Mouse (Mus musculus) Patski (cell line): ENCODE measurements around the gene Ifitm2. TPM values are rescaled to one million over a fixed set of nuclear protein-coding genes. Genes with fewer than 3 reads are reported as not detected.

ENCODE experiments used
- ATAC-seq: fragments of 100-300 bp; one replicate; pipeline ENCODE4 v1.8.0; 2021
- CTCF ChIA-PET: fragments of 350-600 bp; sonication (Branson Sonifier 250); formaldehyde crosslinking; loops from one replicate; lab custom pipeline; 2022; ENCODE audit warnings: inconsistent platforms; lab: Charles Lee
- POLR2A ChIA-PET: fragments of 350-600 bp; sonication (Branson Sonifier 250); formaldehyde crosslinking; loops from one replicate; lab custom pipeline; 2022; ENCODE audit warnings: antibody characterized with exemption, inconsistent platforms; lab: Charles Lee
- DNase-seq: peaks from one replicate; pipeline ENCODE4 v3.0.0-alpha.2; 2011; ENCODE audit warnings: low read depth, low spot score
- H3K27me3 ChIP-seq: fragments of 371-371 bp; one replicate; pipeline ENCODE4 v1.5.1; 2021
- CTCF ChIP-seq: fragments of 100-300 bp; IDR thresholded peaks from one replicate; pipeline ENCODE4 v1.5.1; 2021
- in situ Hi-C: fragments of 300-500 bp; cut with MboI; formaldehyde crosslinking; loops from 3 replicates; pipeline ENCODE4 v1.11.1; 2018; ENCODE audit warnings: low pct_unique_long_range_greater_than_20kb, mixed read lengths
- polyA plus RNA-seq: library from polyadenylated mRNA; unstranded; gene quantifications from one replicate; pipeline ENCODE4 v1.2.3, GENCODE M21; 2021

Ifitm2 gene
- polyA plus RNA-seq, 1 experiment from 2014 or later, result 257 TPM

DNA sequence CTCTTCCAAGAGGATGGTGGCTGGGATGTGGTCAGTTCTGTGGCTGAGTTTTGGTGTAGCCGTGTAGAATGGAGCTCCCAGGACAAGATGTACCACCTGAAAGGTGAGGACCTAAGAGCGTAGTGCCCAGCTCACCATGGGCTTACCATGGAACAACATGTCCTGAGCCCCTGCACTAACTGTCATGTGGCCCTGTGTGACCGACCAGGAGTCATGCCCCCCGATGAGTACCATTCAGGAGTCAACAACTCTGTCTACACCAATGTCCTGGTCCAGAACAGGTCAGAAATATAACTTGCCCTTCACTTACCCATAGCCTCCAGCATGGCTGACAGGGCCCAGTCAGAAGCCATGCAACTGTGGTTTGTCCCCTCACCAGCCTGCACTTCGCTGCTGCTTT lies 10.5 kb downstream of the Ifitm2 start:
- CTCF ChIA-PET, result no interaction called here
- no peak for TF ChIP-seq CTCF
- in situ Hi-C loops, result no loop called here
- ATAC-seq (no peak), DNase-seq (no peak)
- H3K27me3 ChIP-seq, result no peaks in the 10 kb centered on the region
- POLR2A ChIA-PET, result no interaction called here

DNA sequence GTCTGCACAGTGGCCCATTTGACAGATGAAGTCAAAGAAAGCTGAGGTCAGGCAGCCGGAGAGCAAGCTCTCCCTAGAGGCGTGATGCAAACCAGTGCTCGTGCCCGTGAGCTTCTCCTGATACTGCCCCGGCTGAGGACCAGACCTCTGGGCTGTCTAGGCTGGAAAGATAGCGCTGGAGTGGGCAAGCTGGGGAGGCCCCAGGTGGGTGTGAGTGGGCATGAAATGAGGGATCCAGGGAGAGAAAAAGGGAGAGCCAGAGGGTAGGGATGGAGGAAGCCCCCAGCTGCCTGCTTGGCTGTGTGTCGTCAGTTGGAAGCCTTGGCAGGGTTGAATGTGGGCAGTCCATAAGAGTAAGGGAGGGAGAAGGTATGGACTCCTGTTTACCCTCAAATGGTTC lies 11.6 kb downstream of the Ifitm2 start:
- H3K27me3 ChIP-seq, result no peaks in the 10 kb centered on the region
- DNase-seq (no peak), ATAC-seq (no peak)
- in situ Hi-C loops, result no loop called here
- TF ChIP-seq CTCF, result no peak
- CTCF ChIA-PET, result no interaction called here
- POLR2A ChIA-PET, result no interaction called here

DNA sequence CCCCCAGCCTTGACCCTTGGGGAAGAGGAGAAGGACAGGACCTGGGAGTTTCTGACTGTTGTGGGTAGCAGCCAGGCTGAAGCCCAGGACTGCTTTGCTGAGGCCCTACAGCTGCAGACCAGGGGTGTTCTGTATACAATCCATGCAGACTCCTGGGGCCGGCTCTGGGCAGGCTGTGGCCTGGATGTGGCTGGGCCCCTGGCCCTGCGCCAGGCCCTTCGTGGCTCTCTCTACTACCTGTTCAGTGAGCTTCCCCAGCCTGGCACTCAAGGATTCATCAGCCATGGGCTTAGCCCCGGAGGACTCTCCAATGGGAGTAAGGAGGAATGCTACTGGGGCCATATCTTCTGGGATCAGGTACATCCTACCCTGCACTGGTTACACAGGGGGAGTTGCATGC lies 12.4 kb downstream of the Ifitm2 start:
- no peak for TF ChIP-seq CTCF
- DNase-seq (no peak), ATAC-seq (no peak)
- H3K27me3 ChIP-seq, result no peaks in the 10 kb centered on the region
- in situ Hi-C loops, result no loop called here
- POLR2A ChIA-PET, result interaction anchor here (0.7 kb wide), 1 partner anchor 11 kb away, joined by 3 read pairs; no protein-coding TSS in a partner anchor
- CTCF ChIA-PET, result interaction anchor here (2.9 kb wide), 1 partner anchor 15 kb away, joined by 16 read pairs; no protein-coding TSS in a partner anchor

DNA sequence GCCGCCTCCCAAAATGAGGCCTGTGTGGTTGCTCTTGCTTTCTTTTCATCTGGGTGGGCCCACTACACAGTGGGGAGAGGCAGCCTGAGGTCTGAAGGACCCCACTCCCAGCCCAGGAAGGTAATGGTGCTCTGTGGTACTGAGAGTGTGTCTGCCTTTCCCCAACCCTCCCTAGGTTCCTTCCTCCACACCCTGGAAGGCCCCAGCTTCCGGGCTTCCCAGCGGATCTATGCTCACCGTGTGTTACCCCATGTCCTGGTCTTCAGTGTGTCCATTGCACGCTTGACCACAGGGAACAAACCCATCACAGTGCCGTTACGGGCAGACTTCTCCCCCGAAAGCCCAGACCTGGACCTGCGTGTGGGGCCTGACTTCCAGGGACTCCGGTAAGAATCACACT lies 13.0 kb downstream of the Ifitm2 start:
- no peak for TF ChIP-seq CTCF
- no peaks in the 10 kb centered on the region for H3K27me3 ChIP-seq
- no peak for ATAC-seq
- DNase-seq, result no peak
- ChIA-PET POLR2A (interaction anchor here (0.7 kb wide), 2 partner anchors 12 to 31 kb away, joined by 3 read pairs; no protein-coding TSS in a partner anchor), CTCF (interaction anchor here (0.9 to 2.9 kb wide), 5 partner anchors 9 to 99 kb away, joined by 3 to 16 read pairs (median 3); no protein-coding TSS in a partner anchor)
- in situ Hi-C loops, result no loop called here

DNA sequence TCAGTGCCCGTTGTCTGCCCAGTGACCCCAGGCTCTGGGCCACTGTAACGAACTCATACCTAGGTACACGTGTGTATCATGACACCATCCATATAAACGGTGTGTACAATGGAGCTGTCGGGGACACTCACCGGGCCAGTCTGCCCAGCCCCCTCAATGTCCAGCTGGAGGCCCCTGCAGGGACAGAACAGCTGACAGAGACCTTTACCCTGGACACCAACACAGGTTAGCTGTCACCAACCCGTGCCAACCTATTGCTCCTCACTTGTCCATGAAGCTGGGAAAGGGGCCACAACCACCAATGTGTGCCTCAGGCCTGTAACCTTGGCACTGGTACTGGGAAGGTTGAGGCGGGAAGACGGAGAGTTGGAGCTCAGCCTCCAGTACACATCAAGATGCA lies 13.4 kb downstream of the Ifitm2 start:
- TF ChIP-seq CTCF, result no peak
- POLR2A ChIA-PET, result interaction anchor here (0.7 kb wide), 1 partner anchor 31 kb away, joined by 3 read pairs; no protein-coding TSS in a partner anchor
- CTCF ChIA-PET, result interaction anchor here (0.9 to 2.9 kb wide), 5 partner anchors 9 to 99 kb away, joined by 3 to 16 read pairs (median 3); no protein-coding TSS in a partner anchor
- DNase-seq (no peak), ATAC-seq (no peak)
- in situ Hi-C loops, result no loop called here
- H3K27me3 ChIP-seq, result no peaks in the 10 kb centered on the region

DNA sequence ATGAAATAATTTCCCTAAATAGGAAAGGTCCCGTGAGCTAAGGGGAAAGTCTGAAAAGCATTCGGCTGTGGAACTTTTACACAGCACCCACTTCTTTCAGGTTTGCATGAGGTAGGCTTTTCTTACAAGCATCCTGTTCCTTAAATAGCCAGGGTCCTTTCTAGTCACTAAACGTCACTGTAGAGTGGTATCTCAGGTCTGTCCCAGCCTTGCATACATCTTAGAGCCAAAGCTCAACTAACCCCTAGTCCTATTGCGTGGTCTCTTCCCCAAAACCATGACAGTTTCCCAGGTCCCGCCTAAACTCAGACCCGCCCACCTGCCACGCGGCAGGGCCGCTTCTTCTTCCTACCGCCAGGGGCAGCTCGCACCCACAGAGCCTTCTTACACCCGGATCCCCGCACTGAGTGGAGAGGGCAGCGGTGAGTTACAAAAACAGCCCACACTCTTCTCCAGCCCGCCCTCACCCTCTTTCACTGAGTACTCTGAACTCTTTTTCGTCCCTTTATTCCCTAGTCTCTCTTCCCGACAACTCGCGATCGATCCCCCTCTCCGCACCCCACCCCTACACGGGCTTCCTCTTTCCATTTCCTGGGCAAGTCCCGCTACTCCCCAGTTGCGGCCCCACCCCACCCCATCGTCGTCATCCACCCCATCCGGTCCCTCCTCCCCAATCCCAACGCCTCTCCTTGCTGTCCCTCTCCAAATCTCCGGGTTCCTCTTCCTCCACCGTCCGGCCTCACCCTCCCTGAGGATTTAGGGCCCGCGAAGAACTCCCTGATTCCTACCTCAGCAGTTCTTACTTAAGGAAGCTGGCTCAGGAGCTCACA lies 14.3 kb downstream of the Ifitm2 start, which contains the start of gene Pgghg:
Gene Pgghg (plus strand): TSS at position 170 of the 830 bp plus-strand sequence.
- in situ Hi-C loops, result no loop called here
- POLR2A ChIA-PET, result interaction anchor here (0.6 to 0.9 kb wide), 3 partner anchors 24 to 91 kb away, joined by 3 to 7 read pairs (median 3); no protein-coding TSS in a partner anchor
- no peak for TF ChIP-seq CTCF
- peak; percentile 39 for DNase-seq
- peaks cover 1% of the 10 kb centered on the region for H3K27me3 ChIP-seq
- peak; percentile 83 for ATAC-seq
- CTCF ChIA-PET, result interaction anchor here (0.7 to 2.9 kb wide), 9 partner anchors 11 to 107 kb away, joined by 3 to 16 read pairs (median 3); no protein-coding TSS in a partner anchor

DNA sequence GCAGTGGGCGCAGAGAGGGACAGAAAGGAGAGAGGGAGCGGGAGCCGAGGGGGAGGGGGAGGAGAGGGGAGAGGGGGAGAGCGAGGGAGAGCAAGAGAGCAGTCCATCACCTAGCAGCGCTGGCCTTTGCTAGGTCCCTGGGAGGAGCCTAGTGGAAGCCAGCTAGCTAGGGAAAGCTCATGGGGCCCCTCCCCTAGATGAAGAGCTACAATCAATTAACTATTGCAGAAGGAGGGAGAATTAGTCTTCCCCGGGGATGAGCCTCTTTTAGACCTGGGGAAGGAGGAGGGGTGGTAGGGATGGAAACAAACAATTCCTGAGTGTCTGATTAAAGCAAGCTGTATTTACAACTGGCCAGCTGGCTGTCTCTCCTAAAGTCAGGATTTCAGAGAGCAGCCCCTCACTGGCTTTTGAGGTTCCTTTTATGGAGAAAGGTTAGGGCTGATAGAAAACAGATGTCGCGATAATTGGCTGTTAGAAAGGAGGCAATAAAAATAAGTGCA lies 16.1 kb downstream of the Ifitm2 start:
- ChIA-PET POLR2A (interaction anchor here (0.6 kb wide), 2 partner anchors 10 to 807 kb away, joined by 3 read pairs; no protein-coding TSS in a partner anchor), CTCF (no interaction called here)
- in situ Hi-C loops, result loop anchor here (10.0 kb wide), 1 partner anchor 1255 kb away; the partner anchor contains the start of gene Gm10153
- no peak for ATAC-seq
- H3K27me3 ChIP-seq, result peaks cover 14% of the 10 kb centered on the region
- no peak for DNase-seq
- TF ChIP-seq CTCF, result no peak

DNA sequence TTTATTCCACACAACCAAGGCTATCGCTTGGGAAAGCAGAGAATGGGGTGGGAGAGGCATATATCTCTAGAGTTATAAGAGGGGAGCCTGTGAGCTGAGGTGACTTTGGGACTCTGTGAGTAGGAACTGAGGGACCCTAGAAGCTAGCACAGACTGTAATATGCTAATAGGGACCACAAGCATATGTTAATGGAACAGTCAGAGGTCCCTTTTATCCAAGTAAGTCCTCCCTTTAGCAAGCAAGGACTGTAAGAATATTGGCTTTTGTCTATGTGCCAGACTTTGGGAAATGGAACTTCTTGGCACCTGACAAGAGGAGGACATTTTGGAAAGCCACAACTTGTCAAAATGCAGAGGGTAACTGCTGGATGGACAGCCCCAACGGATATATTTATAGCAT lies 16.9 kb downstream of the Ifitm2 start:
- in situ Hi-C loops, result loop anchor here (10.0 kb wide), 1 partner anchor 1256 kb away; the partner anchor contains the start of gene Gm10153
- ChIA-PET CTCF (no interaction called here), POLR2A (no interaction called here)
- peaks cover 16% of the 10 kb centered on the region for H3K27me3 ChIP-seq
- no peak for DNase-seq
- TF ChIP-seq CTCF, result no peak
- ATAC-seq, result no peak

DNA sequence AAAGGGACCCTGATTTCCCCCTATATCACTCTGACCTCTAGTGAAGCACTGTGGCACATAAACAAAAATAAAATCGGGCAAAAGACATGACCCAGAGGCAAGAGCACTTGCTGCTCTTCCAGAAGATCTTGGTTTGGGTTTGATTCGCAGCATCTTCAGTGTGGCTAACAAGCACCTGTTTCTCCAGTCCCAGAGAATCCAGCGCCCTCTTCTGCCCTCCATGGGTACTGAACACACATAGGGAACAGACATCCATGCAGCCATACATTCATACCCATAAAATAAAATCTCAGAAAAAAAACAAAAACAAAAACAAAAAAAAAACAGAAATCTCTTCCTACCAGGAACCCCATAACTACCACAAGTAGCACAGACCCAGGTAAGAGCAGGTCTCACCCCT lies 17.4 kb downstream of the Ifitm2 start:
- no peak for TF ChIP-seq CTCF
- peaks cover 19% of the 10 kb centered on the region for H3K27me3 ChIP-seq
- in situ Hi-C loops, result loop anchor here (10.0 kb wide), 1 partner anchor 1256 kb away; the partner anchor contains the start of gene Gm10153
- ATAC-seq (no peak), DNase-seq (no peak)
- POLR2A ChIA-PET, result no interaction called here
- CTCF ChIA-PET, result interaction anchor here (1.6 to 3.0 kb wide), 3 partner anchors 16 to 35 kb away, joined by 4 to 10 read pairs (median 5); no protein-coding TSS in a partner anchor

DNA sequence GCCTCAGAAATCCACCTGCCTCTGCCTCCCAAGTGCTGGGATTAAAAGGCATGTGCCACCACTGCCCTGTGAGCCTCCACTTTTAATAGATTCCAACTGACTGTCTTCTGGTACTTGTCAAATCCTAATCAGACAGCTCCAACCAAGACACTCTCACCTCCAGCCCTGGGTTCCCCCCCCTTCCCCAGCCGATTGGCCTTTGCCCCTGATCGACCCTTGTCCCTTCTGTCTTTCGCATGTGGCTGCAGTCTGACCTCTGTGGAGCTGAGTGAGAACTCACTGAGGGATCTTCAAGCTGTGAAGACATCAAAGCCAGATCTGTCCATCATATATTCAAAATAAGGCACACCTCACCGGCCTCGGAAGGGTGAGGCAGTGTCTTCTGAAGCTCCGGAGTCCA lies 28.6 kb downstream of the Ifitm2 start:
- CTCF ChIA-PET, result interaction anchor here (0.9 to 3.0 kb wide), 2 partner anchors 14 to 19 kb away, joined by 3 to 8 read pairs; partner anchors contain the start of gene Pgghg

More for the DNA sequence above, 28.6 kb downstream of the Ifitm2 start:
- TF ChIP-seq CTCF, result no peak
- peaks cover 14% of the 10 kb centered on the region for H3K27me3 ChIP-seq
- ATAC-seq (no peak), DNase-seq (no peak)
- POLR2A ChIA-PET, result no interaction called here
- in situ Hi-C loops, result no loop called here
